24 mouse cellular contexts compared by ENCODE assay signal in the genomic region with DNA sequence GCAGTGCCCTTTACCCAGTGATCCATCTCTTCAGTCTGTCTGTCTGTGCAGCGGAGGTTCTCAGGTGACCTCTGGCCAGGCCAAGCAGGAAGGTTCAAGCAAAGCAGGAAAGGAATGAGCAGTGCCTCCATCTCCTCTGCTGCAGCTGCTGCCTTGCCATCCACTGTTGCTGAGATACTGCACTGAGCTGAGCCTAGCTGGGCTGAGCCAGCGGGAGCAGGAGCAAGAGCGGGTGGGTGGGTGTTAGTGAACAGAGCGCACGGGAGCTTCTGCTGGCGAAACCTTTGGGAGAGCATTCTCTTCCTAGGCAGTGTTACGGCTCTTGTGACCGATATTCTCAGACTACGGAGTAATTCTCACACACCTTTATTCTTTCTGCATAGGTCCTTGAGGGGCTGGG. TPM values are rescaled to one million over a fixed set of nuclear protein-coding genes. Genes with fewer than 3 reads are reported as not detected.
DNase-seq lines count a peak whose midpoint lies in the region; ATAC-seq and TF ChIP-seq lines count a peak whose summit lies in the region.
"Had no signal": no experiment of that assay in that cellular context is flagged by ENCODE, and none has a peak within 500 bp of the region (broad histone marks: within the 10 kb centered on the region; RNA-seq: fewer than 3 reads in every experiment).

No protein-coding gene starts in this region.

- DNase-seq in forebrain, embryonic 11.5 days (ENCODE audit: low spot score): no peak
- DNase-seq in kidney, adult 9 months: no peak
- DNase-seq in natural killer cell, adult 2 months (ENCODE audit: low spot score in 2 of 2): no peak
- DNase-seq: adrenal gland, postnatal 14 days; cerebellum, adult 9-11 months; forebrain, postnatal 0 days; kidney, postnatal 14 days; liver, postnatal 0 days had no signal

- H3K4me2 ChIP-seq in forebrain, embryonic 11.5 days (ENCODE audit: low read depth, low read length, severe bottlenecking): no peak overlapping the region
- H3K4me2 ChIP-seq in forebrain, embryonic 15.5 days (replicated peaks): no peak overlapping the region
- no peak overlapping the region for H3K4me2 ChIP-seq in kidney, embryonic 15.5 days
- no peak overlapping the region for H3K4me2 ChIP-seq in midbrain, embryonic 13.5 days (replicated peaks)
- H3K4me2 ChIP-seq in midbrain, embryonic 16.5 days (ENCODE audit: low read length): no peak overlapping the region
- H3K4me2 ChIP-seq: hindbrain, embryonic 15.5 days; midbrain, embryonic 12.5 days; neural tube, embryonic 15.5 days had no signal

- H3K9ac ChIP-seq in forebrain, embryonic 11.5 days (ENCODE audit: low read length): no peak overlapping the region
- no peak overlapping the region for H3K9ac ChIP-seq in forebrain, embryonic 15.5 days (replicated peaks)
- H3K9ac ChIP-seq in kidney, embryonic 15.5 days: no peak overlapping the region
- H3K9ac ChIP-seq in midbrain, embryonic 13.5 days (replicated peaks): no peak overlapping the region
- no peak overlapping the region for H3K9ac ChIP-seq in midbrain, embryonic 16.5 days (ENCODE audit: low read depth, low read length)
- H3K9ac ChIP-seq: forebrain, postnatal 0 days; hindbrain, embryonic 15.5 days; liver, postnatal 0 days; midbrain, embryonic 12.5 days; neural tube, embryonic 15.5 days had no signal

- 0 out of 2 replicates have a peak, but pooled peaks have one; percentile 35 for TF ChIP-seq POLR2A in cortical plate, adult 2 months (IDR thresholded peaks at IDR 0.05; ENCODE audit: extremely low read depth, insufficient read depth, low read length)

- H3K9me3 ChIP-seq in forebrain, embryonic 11.5 days (ENCODE audit: control insufficient read depth, low read length): no peaks in the 10 kb centered on the region
- H3K9me3 ChIP-seq in forebrain, embryonic 15.5 days: no peaks in the 10 kb centered on the region
- H3K9me3 ChIP-seq in kidney, embryonic 15.5 days (replicated peaks): no peaks in the 10 kb centered on the region
- no peaks in the 10 kb centered on the region for H3K9me3 ChIP-seq in midbrain, embryonic 13.5 days
- H3K9me3 ChIP-seq in midbrain, embryonic 16.5 days (replicated peaks; ENCODE audit: control insufficient read depth, low read length, poor library complexity, severe bottlenecking): no peaks in the 10 kb centered on the region
- H3K9me3 ChIP-seq: embryonic facial prominence, embryonic 10.5 days; heart, embryonic 10.5 days; hindbrain, embryonic 15.5 days; midbrain, embryonic 12.5 days; neural tube, embryonic 15.5 days had no signal

- no peak overlapping the region for H3K4me3 ChIP-seq in forebrain, embryonic 11.5 days (ENCODE audit: low read depth, low read length)
- H3K4me3 ChIP-seq in forebrain, embryonic 15.5 days: no peak overlapping the region
- no peak overlapping the region for H3K4me3 ChIP-seq in kidney, embryonic 15.5 days (replicated peaks)
- no peak overlapping the region for H3K4me3 ChIP-seq in midbrain, embryonic 13.5 days (replicated peaks)
- H3K4me3 ChIP-seq in midbrain, embryonic 16.5 days (ENCODE audit: low read depth, low read length): no peak overlapping the region
- H3K4me3 ChIP-seq in cortical plate, adult 2 months (ENCODE audit: insufficient read depth, low read length): no peak overlapping the region
- H3K4me3 ChIP-seq: embryonic facial prominence, embryonic 10.5 days; heart, embryonic 10.5 days; hindbrain, embryonic 15.5 days; left cerebral cortex, adult 2 months; midbrain, embryonic 12.5 days; neural tube, embryonic 15.5 days had no signal

- TF ChIP-seq CTCF in cortical plate, adult 2 months (IDR thresholded peaks at IDR 0.05; ENCODE audit: extremely low read depth, insufficient read depth, low read length): no peak

- 77% methylated on average over 9 of the region's 9 CpGs for WGBS in forebrain, embryonic 11.5 days
- WGBS in forebrain, embryonic 15.5 days: 83% methylated on average over 9 of the region's 9 CpGs
- 79% methylated on average over 9 of the region's 9 CpGs for WGBS in kidney, embryonic 15.5 days
- WGBS in midbrain, embryonic 13.5 days: 82% methylated on average over 9 of the region's 9 CpGs
- 74% methylated on average over 9 of the region's 9 CpGs for WGBS in midbrain, embryonic 16.5 days

- 0 out of 2 replicates have a peak, but pooled peaks cover 2% of the 10 kb centered on the region for H3K4me1 ChIP-seq in forebrain, embryonic 11.5 days (replicated peaks; ENCODE audit: control insufficient read depth, insufficient read depth, low read length)
- H3K4me1 ChIP-seq in forebrain, embryonic 15.5 days: peaks cover 3% of the 10 kb centered on the region; the same call in 1 of the 2 replicates
- H3K4me1 ChIP-seq in kidney, embryonic 15.5 days: no peaks in the 10 kb centered on the region
- H3K4me1 ChIP-seq in midbrain, embryonic 13.5 days (replicated peaks): 0 out of 2 replicates have a peak, but pooled peaks cover 2% of the 10 kb centered on the region
- no peaks in the 10 kb centered on the region for H3K4me1 ChIP-seq in midbrain, embryonic 16.5 days (ENCODE audit: control insufficient read depth, insufficient read depth, low read length)
- H3K4me1 ChIP-seq in cortical plate, adult 2 months (ENCODE audit: control insufficient read depth, insufficient read depth, low read length): no peaks in the 10 kb centered on the region
- H3K4me1 ChIP-seq: embryonic facial prominence, embryonic 10.5 days; heart, embryonic 10.5 days; hindbrain, embryonic 15.5 days; midbrain, embryonic 12.5 days had no signal

- ATAC-seq in forebrain, embryonic 11.5 days (replicated peaks; ENCODE audit: low FRiP score): peak; percentile 55; the same call in 1 of the 2 replicates
- no peak for ATAC-seq in forebrain, embryonic 15.5 days (replicated peaks)
- peak; percentile 46; the same call in 1 of the 2 replicates for ATAC-seq in kidney, embryonic 15.5 days (replicated peaks; ENCODE audit: low FRiP score)
- ATAC-seq in midbrain, embryonic 13.5 days: 0 out of 2 replicates have a peak, but pooled peaks have one; percentile 48
- ATAC-seq in midbrain, embryonic 16.5 days: no peak
- ATAC-seq: forebrain, postnatal 0 days; intestine, embryonic 16.5 days; liver, postnatal 0 days; lung, postnatal 0 days had no signal

- no peak overlapping the region for H3K27ac ChIP-seq in forebrain, embryonic 11.5 days (ENCODE audit: low read depth, low read length)
- no peak overlapping the region for H3K27ac ChIP-seq in forebrain, embryonic 15.5 days (replicated peaks)
- no peak overlapping the region for H3K27ac ChIP-seq in kidney, embryonic 15.5 days
- H3K27ac ChIP-seq in midbrain, embryonic 13.5 days: no peak overlapping the region
- no peak overlapping the region for H3K27ac ChIP-seq in midbrain, embryonic 16.5 days (ENCODE audit: low read length)
- no peak overlapping the region for H3K27ac ChIP-seq in cortical plate, adult 2 months (ENCODE audit: insufficient read depth, low read length)
- H3K27ac ChIP-seq: embryonic facial prominence, embryonic 10.5 days; heart, embryonic 10.5 days; hindbrain, embryonic 15.5 days; left cerebral cortex, adult 2 months; midbrain, embryonic 12.5 days; neural tube, embryonic 15.5 days had no signal

- H3K36me3 ChIP-seq in forebrain, embryonic 11.5 days (ENCODE audit: control insufficient read depth, insufficient read depth, low read length): no peaks in the 10 kb centered on the region
- H3K36me3 ChIP-seq in forebrain, embryonic 15.5 days: no peaks in the 10 kb centered on the region
- H3K36me3 ChIP-seq in kidney, embryonic 15.5 days: no peaks in the 10 kb centered on the region
- no peaks in the 10 kb centered on the region for H3K36me3 ChIP-seq in midbrain, embryonic 13.5 days
- H3K36me3 ChIP-seq in midbrain, embryonic 16.5 days (ENCODE audit: control insufficient read depth, insufficient read depth, low read length): no peaks in the 10 kb centered on the region
- H3K36me3 ChIP-seq: embryonic facial prominence, embryonic 10.5 days; heart, embryonic 10.5 days; hindbrain, embryonic 15.5 days; midbrain, embryonic 12.5 days; neural tube, embryonic 15.5 days had no signal

- no peaks in the 10 kb centered on the region for H3K27me3 ChIP-seq in forebrain, embryonic 11.5 days (ENCODE audit: control insufficient read depth, insufficient read depth, low read length)
- H3K27me3 ChIP-seq in forebrain, embryonic 15.5 days: no peaks in the 10 kb centered on the region
- H3K27me3 ChIP-seq in kidney, embryonic 15.5 days: no peaks in the 10 kb centered on the region
- no peaks in the 10 kb centered on the region for H3K27me3 ChIP-seq in midbrain, embryonic 13.5 days
- no peaks in the 10 kb centered on the region for H3K27me3 ChIP-seq in midbrain, embryonic 16.5 days (ENCODE audit: control insufficient read depth, insufficient read depth, low read depth, low read length)
- H3K27me3 ChIP-seq: hindbrain, embryonic 15.5 days; midbrain, embryonic 12.5 days; neural tube, embryonic 15.5 days had no signal

RNA-seq across cellular contexts. Expression of a gene that starts 21.6 kb away (rescaled TPM):
- polyA plus RNA-seq in forebrain, embryonic 11.5 days (2014; fragmentation: Nextera tagmentation; extraction: Ambion mirVana): 0.11 TPM in 1 of 2 replicates, not detected in the other
- polyA plus RNA-seq in forebrain, embryonic 15.5 days (2015; fragmentation: Nextera tagmentation; extraction: Ambion mirVana): 0.17 and 0.36 TPM in 2 replicates
- polyA plus RNA-seq in kidney, embryonic 15.5 days (2015; fragmentation: Nextera tagmentation; extraction: Ambion mirVana): not detected in 2 replicates
- 0.20 and 0.28 TPM in 2 replicates for polyA plus RNA-seq in midbrain, embryonic 13.5 days (2015; fragmentation: Nextera tagmentation; extraction: Ambion mirVana)
- 0.48 and 0.50 TPM in 2 replicates for polyA plus RNA-seq in midbrain, embryonic 16.5 days (2015; fragmentation: Nextera tagmentation; extraction: Ambion mirVana)
- polyA plus RNA-seq in cortical plate, adult 2 months (2012; rRNA removed): 0.06 and 0.08 TPM in 2 replicates
- polyA plus RNA-seq: gonadal fat pad, adult 2 months; heart, embryonic 10.5 days; intestine, embryonic 16.5 days; liver, adult 2 months; liver, postnatal 0 days; lung, postnatal 0 days; testis, adult 2 months had no signal

RNA-seq across cellular contexts. Expression of a gene that starts 55.0 kb away (rescaled TPM):
- polyA plus RNA-seq in forebrain, embryonic 11.5 days (2014; fragmentation: Nextera tagmentation; extraction: Ambion mirVana): 2.5 TPM in 2 replicates
- polyA plus RNA-seq in forebrain, embryonic 15.5 days (2015; fragmentation: Nextera tagmentation; extraction: Ambion mirVana): 4.6 and 4.9 TPM in 2 replicates
- 13.6 and 15.0 TPM in 2 replicates for polyA plus RNA-seq in kidney, embryonic 15.5 days (2015; fragmentation: Nextera tagmentation; extraction: Ambion mirVana)
- polyA plus RNA-seq in midbrain, embryonic 13.5 days (2015; fragmentation: Nextera tagmentation; extraction: Ambion mirVana): 6.1 TPM in 2 replicates
- 8.4 and 9.0 TPM in 2 replicates for polyA plus RNA-seq in midbrain, embryonic 16.5 days (2015; fragmentation: Nextera tagmentation; extraction: Ambion mirVana)
- polyA plus RNA-seq in cortical plate, adult 2 months (2012; rRNA removed): 8.8 and 9.8 TPM in 2 replicates

Comparison
In these comparisons a context has a peak if more than half of its experiments do, and no peak if none do; other contexts are left out.
1. ATAC-seq: peak in forebrain, embryonic 11.5 days (single experiment), kidney, embryonic 15.5 days (single experiment) and midbrain, embryonic 13.5 days (single experiment); none in forebrain, embryonic 15.5 days (single experiment) and midbrain, embryonic 16.5 days (single experiment).